Mouse (Mus musculus) intestine, embryonic 14.5 days (tissue): Measurements from ENCODE around the gene Prss57. TPM values are rescaled to one million over a fixed set of nuclear protein-coding genes. Genes with fewer than 3 reads are reported as not detected.
A peak's percentile ranks its signal among the peaks of the same experiment; 100 is the strongest.

Source experiments
- ATAC-seq: fragments of 200-750 bp; cut with Nextera tagmentation; replicated peaks from 2 replicates; pipeline ENCODE4 v1.8.0; 2017; ENCODE audit warnings: low read depth, moderate number of reproducible peaks, moderate TSS enrichment, moderate library complexity; ENCODE audit not compliant: low FRiP score, low TSS enrichment
- DNase-seq: peaks from one replicate; pipeline ENCODE4 v3.0.0-alpha.2; 2018; ENCODE audit warnings: low spot score
- H3K27ac ChIP-seq: fragments of 300-500 bp; sonication (generic); 2 replicates; pipeline ENCODE4 v1.5.1; 2014; ENCODE audit warnings: low read depth, mild to moderate bottlenecking, control low read depth
- H3K27me3 ChIP-seq: fragments of 300-500 bp; sonication (generic); replicated peaks from 2 replicates; pipeline ENCODE4 v1.6.1; 2014; ENCODE audit warnings: low read length, control low read depth; ENCODE audit not compliant: control insufficient read depth, insufficient read depth
- H3K36me3 ChIP-seq: fragments of 300-500 bp; sonication (generic); 2 replicates; pipeline ENCODE4 v1.6.1; 2014; ENCODE audit warnings: low read length, control low read depth; ENCODE audit not compliant: control insufficient read depth, insufficient read depth
- H3K4me1 ChIP-seq: fragments of 300-500 bp; sonication (generic); replicated peaks from 2 replicates; pipeline ENCODE4 v1.6.1; 2014; ENCODE audit warnings: low read length, control low read depth, mixed read lengths; ENCODE audit not compliant: control insufficient read depth, insufficient read depth
- H3K4me2 ChIP-seq: fragments of 300-500 bp; sonication (generic); 2 replicates; pipeline ENCODE4 v1.6.1; 2014; ENCODE audit warnings: low read length
- H3K4me3 ChIP-seq: fragments of 300-500 bp; sonication (generic); 2 replicates; pipeline ENCODE4 v1.5.1; 2014; ENCODE audit warnings: low read depth, low read length, control low read depth, mixed read lengths
- H3K9ac ChIP-seq: fragments of 300-500 bp; sonication (generic); 2 replicates; pipeline ENCODE4 v1.6.1; 2014; ENCODE audit warnings: mild to moderate bottlenecking, low read length
- H3K9me3 ChIP-seq: fragments of 300-500 bp; sonication (generic); 2 replicates; pipeline ENCODE4 v1.6.1; 2016; ENCODE audit warnings: low read length, control low read depth; ENCODE audit not compliant: control insufficient read depth
- WGBS: fragments of 180-500 bp; shearing (Covaris S2); extraction: QIAGEN DNeasy Blood & Tissue Kit; methylation state at CpG from one replicate; pipeline ENCODE4 v1.1.7; 2014; 5-methylcytosine and 5-hydroxymethylcytosine counted together
- polyA plus RNA-seq: library from polyadenylated mRNA; unstranded; fragments of >200 nt; fragmentation: Nextera tagmentation; extraction: Ambion mirVana; gene quantifications from 2 replicates; pipeline ENCODE4 v1.2.1, GENCODE M21; 2014

The Prss57 gene
- polyA plus RNA-seq, 1 experiment from 2014 or later = 0.45 TPM

DNA sequence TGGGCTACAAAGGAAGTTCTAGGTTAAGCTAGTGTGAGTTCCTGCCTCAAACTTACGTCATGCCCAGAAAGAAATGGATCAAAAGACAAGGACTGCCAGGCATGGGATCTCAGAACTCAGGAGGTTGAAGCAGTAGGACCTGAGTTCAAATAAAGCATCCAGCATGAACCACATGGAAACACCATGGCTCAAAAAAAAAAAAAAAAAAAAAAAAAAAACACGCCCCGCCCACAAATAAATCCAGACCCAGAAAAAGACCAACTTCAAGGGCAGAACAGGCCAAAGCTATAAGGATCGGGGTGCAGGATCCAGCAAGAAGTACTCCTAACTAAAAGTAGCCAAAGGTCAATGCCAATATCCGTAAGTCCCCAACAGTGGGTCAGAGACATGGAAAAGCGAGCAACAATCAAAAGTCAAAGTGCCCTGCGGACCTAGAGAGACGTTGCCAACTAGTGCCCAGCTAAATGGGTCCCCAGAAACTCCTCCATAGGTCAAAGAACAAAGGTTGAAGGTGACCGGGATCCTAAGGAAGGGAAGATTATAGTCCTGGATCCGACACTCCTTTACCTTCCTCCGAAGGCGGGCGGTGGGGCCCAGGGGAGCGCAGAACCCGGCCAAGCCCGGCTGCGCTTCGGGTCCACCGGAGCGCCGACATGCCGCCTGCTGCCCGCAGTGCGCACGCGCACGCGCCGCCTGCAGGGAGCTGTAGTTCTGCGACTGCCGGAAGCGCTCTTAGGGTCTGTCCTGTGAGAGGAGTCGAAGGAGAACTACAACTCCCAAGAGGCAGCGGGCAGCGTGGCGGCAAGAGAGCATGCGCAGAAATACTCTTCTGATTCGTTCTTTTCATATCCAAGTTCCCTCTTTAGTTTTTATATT, 44.6 kb downstream of the Prss57 start, which contains the start of gene Polrmt:
Gene Polrmt (minus strand): TSS at position 684 of the 876 bp plus-strand sequence.
- Histone ChIP-seq H3K4me1 (peaks cover 4% of the 10 kb centered on the region; the same call in 1 of the 2 replicates), H3K27me3 (no peaks in the 10 kb centered on the region), H3K4me2 (peak within 1 kb of the TSS; percentile 71), H3K9me3 (peaks cover 4% of the 10 kb centered on the region), H3K27ac (no peak within 1 kb of the TSS), H3K36me3 (peaks cover 33% of the 10 kb centered on the region), H3K4me3 (peak within 1 kb of the TSS; percentile 74), H3K9ac (peak within 1 kb of the TSS; percentile 56)
- 3% methylated on average over 38 of the region's 38 CpGs for WGBS
- ATAC-seq (peak; percentile 94), DNase-seq (peak; percentile 92)

DNA sequence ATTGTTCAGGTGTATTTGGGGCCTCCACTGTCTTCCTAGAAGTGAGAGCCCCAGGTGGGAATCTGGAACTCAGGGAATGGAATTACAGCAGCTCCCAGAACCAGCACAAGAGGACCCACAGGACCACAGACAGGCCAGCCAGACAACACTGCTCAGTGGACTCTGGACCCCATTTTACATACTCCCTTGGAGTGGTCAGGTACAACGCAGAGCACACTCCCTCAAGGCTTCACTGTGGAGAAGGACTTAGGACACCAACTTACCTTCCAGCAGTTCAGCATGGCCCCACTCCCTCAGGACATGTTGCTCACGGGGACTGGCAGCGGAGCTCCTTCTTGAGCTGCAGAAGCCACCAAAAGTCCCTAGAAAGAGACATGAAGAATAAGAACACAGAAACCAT, 45.4 kb downstream of the Prss57 start:
- Histone ChIP-seq H3K9me3 (peaks cover 11% of the 10 kb centered on the region), H3K4me3 (peak overlapping the region; percentile 74), H3K36me3 (peaks cover 40% of the 10 kb centered on the region), H3K4me2 (peak overlapping the region; percentile 71), H3K27me3 (no peaks in the 10 kb centered on the region), H3K4me1 (peaks cover 4% of the 10 kb centered on the region; the same call in 1 of the 2 replicates), H3K27ac (no peak overlapping the region), H3K9ac (no peak overlapping the region)
- no peak for DNase-seq
- 95% methylated on average over 3 of the region's 3 CpGs for WGBS
- ATAC-seq = no peak

DNA sequence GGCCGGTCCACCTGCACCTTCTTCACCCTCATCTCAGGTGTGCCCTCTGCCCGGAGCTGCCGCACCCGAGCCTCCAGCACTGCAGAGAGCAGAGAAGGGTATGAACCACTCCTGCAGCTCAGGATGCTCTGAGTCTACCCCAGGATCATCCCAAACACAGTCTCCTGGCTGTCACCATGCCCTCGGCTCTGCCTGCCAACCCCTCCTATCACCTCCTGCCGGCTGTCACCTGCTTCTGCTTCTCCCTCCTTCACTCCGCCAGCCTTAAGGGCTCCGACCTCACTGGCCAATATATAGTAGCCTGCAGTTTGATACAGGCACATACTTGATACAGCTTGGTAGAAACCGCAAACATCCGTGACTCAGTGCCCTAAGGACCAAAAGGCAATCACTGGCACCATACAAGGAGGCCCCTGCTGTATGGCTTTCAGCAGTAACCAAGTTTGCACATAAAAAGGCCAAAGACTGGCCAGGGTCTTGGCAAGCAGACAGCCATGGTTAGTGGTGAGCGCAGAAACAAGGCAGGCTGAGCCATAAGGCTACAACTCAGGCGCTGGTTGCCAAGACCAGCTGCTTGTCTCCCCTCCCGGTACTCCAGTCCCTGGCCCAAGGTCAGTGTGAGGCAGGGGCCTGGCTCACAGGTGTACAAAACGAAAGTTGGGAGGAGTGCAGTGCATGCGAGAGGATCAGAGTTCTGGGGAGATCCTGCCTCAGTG, 47.0 kb downstream of the Prss57 start:
- Histone ChIP-seq H3K36me3 (peaks cover 56% of the 10 kb centered on the region), H3K9ac (no peak overlapping the region), H3K4me1 (peaks cover 4% of the 10 kb centered on the region; the same call in 1 of the 2 replicates), H3K27me3 (no peaks in the 10 kb centered on the region), H3K4me3 (no peak overlapping the region), H3K27ac (no peak overlapping the region), H3K4me2 (no peak overlapping the region), H3K9me3 (peaks cover 27% of the 10 kb centered on the region)
- ATAC-seq (no peak), DNase-seq (no peak)
- 92% methylated on average over 15 of the region's 15 CpGs for WGBS

DNA sequence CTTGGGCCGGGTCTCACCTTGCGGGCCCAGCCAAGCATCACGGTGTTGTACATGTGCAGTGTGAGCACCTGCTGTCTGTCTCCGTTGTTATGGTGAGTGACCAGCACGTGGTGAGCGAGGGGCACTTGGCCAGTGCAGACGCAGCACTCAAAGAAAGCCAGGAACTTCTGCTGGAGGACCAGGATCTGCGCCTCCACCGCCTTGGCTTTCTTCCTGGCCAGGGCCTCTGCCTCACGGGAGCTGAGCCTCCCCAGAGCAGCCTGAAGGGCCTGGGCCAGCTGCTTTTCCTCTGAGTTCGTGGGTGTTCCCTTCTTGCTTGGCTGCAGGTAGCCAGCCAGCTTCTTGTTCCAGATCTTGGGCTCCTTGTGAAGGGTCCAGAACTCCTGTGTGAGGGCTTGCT, 47.6 kb downstream of the Prss57 start:
- H3K9me3 ChIP-seq = peaks cover 33% of the 10 kb centered on the region
- WGBS = 92% methylated on average over 11 of the region's 11 CpGs
- ATAC-seq (no peak), DNase-seq (no peak)
- no peaks in the 10 kb centered on the region for H3K27me3 ChIP-seq
- no peak overlapping the region for H3K9ac ChIP-seq
- peaks cover 4% of the 10 kb centered on the region; the same call in 1 of the 2 replicates for H3K4me1 ChIP-seq
- peaks cover 63% of the 10 kb centered on the region for H3K36me3 ChIP-seq
- H3K4me3 ChIP-seq = no peak overlapping the region
- no peak overlapping the region for H3K4me2 ChIP-seq
- H3K27ac ChIP-seq = no peak overlapping the region

DNA sequence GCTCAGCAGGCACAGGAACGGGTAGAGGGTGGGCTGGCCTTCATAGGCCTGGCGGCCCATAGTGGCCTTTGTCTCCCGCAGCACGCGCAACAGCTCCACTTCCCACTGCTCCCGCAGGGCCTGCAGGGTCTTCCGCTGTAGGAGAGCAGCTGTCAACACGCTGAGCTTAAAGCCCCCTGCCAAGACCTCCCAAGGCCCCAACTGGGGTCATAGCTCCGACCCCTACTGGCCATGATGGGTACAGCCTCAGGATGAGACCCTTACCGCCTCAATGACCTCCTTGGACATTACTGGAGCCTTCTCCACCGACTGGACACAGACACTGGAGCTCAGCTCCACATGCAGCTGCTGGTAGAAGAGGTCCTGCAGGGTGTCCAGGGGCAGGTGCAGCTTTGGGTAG, 49.9 kb downstream of the Prss57 start:
- WGBS = 79% methylated on average over 11 of the region's 11 CpGs

DNA sequence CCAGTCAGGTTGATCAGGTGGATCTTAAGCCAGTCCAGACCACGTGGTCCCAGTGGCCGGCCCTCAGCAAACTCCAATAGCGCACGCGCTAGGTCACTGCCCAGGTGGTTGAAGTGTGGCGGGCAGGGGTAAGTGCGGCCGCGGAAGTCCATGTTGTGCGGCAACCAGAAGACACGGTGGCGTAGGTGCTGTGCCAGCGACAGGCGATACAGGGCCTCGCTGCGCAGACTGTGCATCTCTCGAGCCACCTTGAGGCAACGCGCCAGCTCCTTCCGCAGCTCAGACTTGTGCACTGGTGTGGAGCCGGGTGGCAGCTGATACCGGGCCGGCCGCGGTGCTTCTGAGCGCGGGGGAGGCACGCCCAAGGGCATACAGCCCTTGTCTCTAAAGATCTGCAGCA, 51.5 kb downstream of the Prss57 start:
- DNase-seq = no peak
- H3K36me3 ChIP-seq = peaks cover 82% of the 10 kb centered on the region
- H3K4me1 ChIP-seq = no peaks in the 10 kb centered on the region
- H3K4me2 ChIP-seq = no peak overlapping the region
- WGBS = 97% methylated on average over 28 of the region's 28 CpGs
- H3K4me3 ChIP-seq = no peak overlapping the region
- ATAC-seq = 0 out of 2 replicates have a peak, but pooled peaks have one; percentile 9
- H3K27ac ChIP-seq = no peak overlapping the region
- H3K9ac ChIP-seq = no peak overlapping the region
- peaks cover 65% of the 10 kb centered on the region for H3K9me3 ChIP-seq
- no peaks in the 10 kb centered on the region; the same call in 1 of the 2 replicates for H3K27me3 ChIP-seq

More for the DNA sequence above, 49.9 kb downstream of the Prss57 start:
- no peak for ATAC-seq
- H3K4me2 ChIP-seq = no peak overlapping the region
- peaks cover 86% of the 10 kb centered on the region for H3K36me3 ChIP-seq
- no peak overlapping the region for H3K27ac ChIP-seq
- peaks cover 4% of the 10 kb centered on the region; the same call in 1 of the 2 replicates for H3K4me1 ChIP-seq
- H3K9ac ChIP-seq = no peak overlapping the region
- H3K4me3 ChIP-seq = no peak overlapping the region
- no peak for DNase-seq
- H3K27me3 ChIP-seq = no peaks in the 10 kb centered on the region; the same call in 1 of the 2 replicates
- peaks cover 55% of the 10 kb centered on the region for H3K9me3 ChIP-seq

DNA sequence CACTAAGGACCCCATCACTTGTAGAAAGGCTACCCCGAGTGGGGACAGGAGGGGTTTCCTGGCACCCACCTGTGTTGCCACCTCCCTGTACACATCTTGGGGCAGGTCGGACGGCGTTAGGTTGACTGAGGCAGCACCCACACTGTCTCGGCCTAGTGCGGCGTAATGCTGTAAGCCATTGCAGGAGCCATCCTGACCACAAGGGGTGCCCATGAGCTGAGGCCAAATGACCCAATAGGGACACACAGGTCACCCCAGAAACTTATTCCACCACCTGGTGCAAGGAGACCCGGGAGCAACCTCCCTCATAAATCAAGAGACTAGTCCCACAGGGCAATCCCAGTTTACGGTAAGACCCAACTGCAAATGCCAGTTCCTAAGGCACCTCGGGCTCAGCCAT, 52.5 kb downstream of the Prss57 start:
- Histone ChIP-seq H3K9ac (no peak overlapping the region), H3K4me2 (no peak overlapping the region), H3K27me3 (no peaks in the 10 kb centered on the region; the same call in 1 of the 2 replicates), H3K4me3 (no peak overlapping the region), H3K36me3 (peaks cover 74% of the 10 kb centered on the region), H3K4me1 (no peaks in the 10 kb centered on the region), H3K9me3 (peaks cover 65% of the 10 kb centered on the region), H3K27ac (no peak overlapping the region)
- 91% methylated on average over 10 of the region's 10 CpGs for WGBS
- no peak for DNase-seq
- ATAC-seq = no peak

DNA sequence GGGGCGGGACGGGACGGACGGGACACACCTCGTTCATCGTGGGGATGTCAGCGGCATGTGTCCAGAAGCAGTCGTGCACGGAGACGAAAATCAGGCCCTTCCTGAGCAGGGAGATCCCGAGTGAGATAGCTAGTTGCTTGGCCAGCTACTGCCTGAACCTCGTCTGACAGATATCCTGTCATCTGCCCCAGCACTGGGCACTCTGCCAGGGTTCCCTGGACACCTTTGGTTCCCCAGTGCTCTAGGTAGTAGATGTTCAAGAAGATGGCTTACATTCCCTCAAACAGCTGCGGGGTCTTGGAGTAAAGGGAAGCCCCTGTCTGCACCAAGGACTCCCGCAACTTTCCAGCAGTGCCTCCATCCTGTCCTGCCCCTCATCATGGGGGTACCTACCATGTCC, 54.1 kb downstream of the Prss57 start:
- 90% methylated on average over 14 of the region's 14 CpGs for WGBS
- H3K4me3 ChIP-seq = no peak overlapping the region
- H3K9ac ChIP-seq = no peak overlapping the region
- ATAC-seq (no peak), DNase-seq (no peak)
- no peaks in the 10 kb centered on the region; the same call in 1 of the 2 replicates for H3K27me3 ChIP-seq
- H3K27ac ChIP-seq = no peak overlapping the region
- H3K4me2 ChIP-seq = no peak overlapping the region
- peaks cover 70% of the 10 kb centered on the region for H3K9me3 ChIP-seq
- no peaks in the 10 kb centered on the region for H3K4me1 ChIP-seq
- H3K36me3 ChIP-seq = peaks cover 59% of the 10 kb centered on the region
